16 mouse cellular contexts compared by ENCODE assay signal in the genomic region with DNA sequence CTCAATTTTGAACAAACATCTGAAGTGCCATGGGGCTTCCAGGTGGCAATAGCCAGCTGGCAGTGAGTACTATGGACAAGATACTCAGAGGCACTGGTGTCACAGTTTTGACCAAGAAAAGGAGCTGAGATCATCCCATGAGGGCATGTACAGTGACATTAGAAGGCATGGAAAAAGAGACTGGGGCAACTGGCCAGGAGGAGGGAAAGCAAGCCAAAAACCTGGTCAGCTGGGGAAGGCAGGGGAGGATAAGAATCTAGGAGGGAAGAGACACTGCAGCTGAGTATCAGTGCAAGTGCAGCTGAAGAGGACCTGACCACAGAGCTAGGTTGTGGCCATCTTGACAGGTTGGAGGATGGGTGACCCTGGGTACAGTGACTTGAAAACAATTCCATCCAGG. TPM values are rescaled to one million over a fixed set of nuclear protein-coding genes. Genes with fewer than 3 reads are reported as not detected.
"Had no signal": no experiment of that assay in that cellular context is flagged by ENCODE, and none has a peak within 500 bp of the region (broad histone marks: within the 10 kb centered on the region; RNA-seq: fewer than 3 reads in every experiment).

No protein-coding gene starts in this region.

- H3K9ac ChIP-seq: limb, embryonic 13.5 days; liver, embryonic 14.5 days; midbrain, embryonic 12.5 days; neural tube, embryonic 13.5 days; stomach, embryonic 15.5 days had no signal

- H3K27me3 ChIP-seq: midbrain, embryonic 12.5 days; stomach, embryonic 15.5 days had no signal

- DNase-seq: kidney, postnatal 36 days; layer of hippocampus, adult 9-11 months; layer of hippocampus, postnatal 36 days; lung, adult 18-20 months; retina, postnatal 1 day; right cerebral cortex, postnatal 4 days; thymus, postnatal 36 days had no signal

- H3K4me1 ChIP-seq: limb, embryonic 13.5 days; midbrain, embryonic 12.5 days; neural tube, embryonic 13.5 days; stomach, embryonic 15.5 days had no signal

- ATAC-seq: midbrain, embryonic 16.5 days had no signal

- H3K27ac ChIP-seq: kidney, postnatal 0 days; limb, embryonic 13.5 days; liver, embryonic 14.5 days; midbrain, embryonic 12.5 days; neural tube, embryonic 13.5 days; stomach, embryonic 15.5 days had no signal

- H3K36me3 ChIP-seq: limb, embryonic 13.5 days; midbrain, embryonic 12.5 days; neural tube, embryonic 13.5 days; stomach, embryonic 15.5 days had no signal

- H3K4me3 ChIP-seq: limb, embryonic 13.5 days; midbrain, embryonic 12.5 days; neural tube, embryonic 13.5 days; stomach, embryonic 15.5 days had no signal

- H3K4me2 ChIP-seq: limb, embryonic 13.5 days; midbrain, embryonic 12.5 days; neural tube, embryonic 13.5 days; stomach, embryonic 15.5 days had no signal

- H3K9me3 ChIP-seq: limb, embryonic 13.5 days; midbrain, embryonic 12.5 days; neural tube, embryonic 13.5 days; stomach, embryonic 15.5 days had no signal

RNA-seq across cellular contexts. Expression of a gene that starts 12.2 kb away (rescaled TPM):
- total RNA-seq: liver, adult 2 months had no signal
- polyA plus RNA-seq: liver, adult 2 months had no signal

RNA-seq across cellular contexts. Expression of a gene that starts 32.9 kb away (rescaled TPM):
- total RNA-seq: liver, adult 2 months; megakaryocyte-erythroid progenitor cell, adult 5-6 weeks had no signal

RNA-seq across cellular contexts. Expression of a gene that starts 46.0 kb away (rescaled TPM):
- total RNA-seq: megakaryocyte-erythroid progenitor cell, adult 5-6 weeks had no signal
